Comparison of ENCODE assay signal across 18 mouse cellular contexts in the genomic region with DNA sequence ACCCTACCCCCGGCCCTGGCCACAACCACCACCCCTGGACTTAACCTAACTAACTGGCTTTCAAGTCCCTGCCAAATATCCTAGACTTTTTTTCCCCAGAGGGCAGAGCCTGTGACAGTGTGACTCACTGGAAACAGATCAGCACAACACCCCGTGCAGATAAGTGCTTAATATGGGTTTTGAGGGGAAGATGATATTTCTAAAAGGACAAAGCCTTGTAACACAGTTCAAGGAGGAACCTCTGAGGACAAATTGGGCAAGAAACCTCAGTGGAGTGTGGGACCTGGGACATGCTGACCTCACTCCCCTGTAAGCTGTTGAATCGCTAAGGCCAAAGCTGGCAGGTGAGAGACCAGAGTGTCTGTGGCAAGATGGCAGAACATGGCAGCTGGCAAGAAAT. TPM values are rescaled to one million over a fixed set of nuclear protein-coding genes. Genes with fewer than 3 reads are reported as not detected.
DNase-seq lines count a peak whose midpoint lies in the region; ATAC-seq and TF ChIP-seq lines count a peak whose summit lies in the region.
"Had no signal": no experiment of that assay in that cellular context is flagged by ENCODE, and none has a peak within 500 bp of the region (broad histone marks: within the 10 kb centered on the region; RNA-seq: fewer than 3 reads in every experiment).

No protein-coding gene starts in this region.

- H3K9me3 ChIP-seq in forebrain, embryonic 13.5 days (replicated peaks), result no peaks in the 10 kb centered on the region
- H3K9me3 ChIP-seq in forebrain, embryonic 10.5 days, result no peaks in the 10 kb centered on the region
- H3K9me3 ChIP-seq in MEL (replicated peaks; ENCODE audit: insufficient read depth, low read length), result no peaks in the 10 kb centered on the region
- H3K9me3 ChIP-seq in midbrain, postnatal 0 days (ENCODE audit: low read length), result no peaks in the 10 kb centered on the region
- no peaks in the 10 kb centered on the region; the same call in 1 of the 2 replicates for H3K9me3 ChIP-seq in limb, embryonic 10.5 days (replicated peaks)
- H3K9me3 ChIP-seq: embryonic facial prominence, embryonic 12.5 days; liver, embryonic 12.5 days had no signal

- TF ChIP-seq CTCF in MEL (IDR thresholded peaks at IDR 0.05 in 2 of 3, conservative IDR thresholded peaks at IDR 0.05 in 1 of 3; ENCODE audit: control insufficient read depth in 1 of 3, insufficient read depth in 1 of 3, low read depth in 2 of 3, low read length in 3 of 3, poor library complexity in 1 of 3, severe bottlenecking in 1 of 3), result no peak
- TF ChIP-seq CTCF in midbrain, postnatal 0 days (IDR thresholded peaks at IDR 0.05), result no peak

- TF ChIP-seq EP300 in MEL (IDR thresholded peaks at IDR 0.05; ENCODE audit: low read depth in 1 of 2, low read length in 2 of 2), result no peak

- H3K27ac ChIP-seq in forebrain, embryonic 13.5 days, result no peak overlapping the region
- no peak overlapping the region for H3K27ac ChIP-seq in forebrain, embryonic 10.5 days
- no peak overlapping the region for H3K27ac ChIP-seq in MEL (ENCODE audit: control insufficient read depth, low read depth, low read length)
- H3K27ac ChIP-seq in midbrain, postnatal 0 days (ENCODE audit: low read depth, low read length), result no peak overlapping the region
- no peak overlapping the region for H3K27ac ChIP-seq in limb, embryonic 10.5 days
- H3K27ac ChIP-seq: embryonic facial prominence, embryonic 12.5 days; liver, embryonic 12.5 days had no signal

- peak overlapping the region; percentile 68 for H3K4me2 ChIP-seq in forebrain, embryonic 13.5 days
- H3K4me2 ChIP-seq in midbrain, postnatal 0 days (ENCODE audit: low read depth, low read length, poor library complexity, severe bottlenecking), result peak overlapping the region; percentile 61
- H3K4me2 ChIP-seq: embryonic facial prominence, embryonic 12.5 days; liver, embryonic 12.5 days had no signal

- no peak for TF ChIP-seq POLR2A in MEL (IDR thresholded peaks at IDR 0.05; ENCODE audit: control insufficient read depth in 1 of 2, insufficient read depth in 1 of 2, low read depth in 1 of 2, low read length in 2 of 2, poor library complexity in 1 of 2)

- no peak for TF ChIP-seq RAD21 in MEL (IDR thresholded peaks at IDR 0.05; ENCODE audit: low read depth, low read length)

- H3K9ac ChIP-seq in forebrain, embryonic 13.5 days, result no peak overlapping the region
- H3K9ac ChIP-seq in MEL (ENCODE audit: control insufficient read depth, low read depth, low read length, poor library complexity, severe bottlenecking), result no peak overlapping the region
- no peak overlapping the region for H3K9ac ChIP-seq in midbrain, postnatal 0 days (replicated peaks; ENCODE audit: low read length, poor library complexity, severe bottlenecking)
- H3K9ac ChIP-seq: embryonic facial prominence, embryonic 12.5 days; liver, embryonic 12.5 days had no signal

- no peaks in the 10 kb centered on the region for H3K36me3 ChIP-seq in forebrain, embryonic 13.5 days (ENCODE audit: poor library complexity, severe bottlenecking)
- no peaks in the 10 kb centered on the region for H3K36me3 ChIP-seq in forebrain, embryonic 10.5 days (replicated peaks)
- no peaks in the 10 kb centered on the region for H3K36me3 ChIP-seq in MEL (ENCODE audit: control insufficient read depth in 1 of 2, insufficient read depth in 2 of 2, low read length in 2 of 2)
- H3K36me3 ChIP-seq in midbrain, postnatal 0 days (ENCODE audit: insufficient read depth, low read length), result no peaks in the 10 kb centered on the region
- no peaks in the 10 kb centered on the region for H3K36me3 ChIP-seq in limb, embryonic 10.5 days
- H3K36me3 ChIP-seq: embryonic facial prominence, embryonic 12.5 days; liver, embryonic 12.5 days had no signal

- WGBS in forebrain, embryonic 13.5 days, result 76% methylated on average over 3 of the region's 3 CpGs
- WGBS in forebrain, embryonic 10.5 days, result 95% methylated on average over 3 of the region's 3 CpGs
- 74% methylated on average over 3 of the region's 3 CpGs for WGBS in midbrain, postnatal 0 days
- 90% methylated on average over 3 of the region's 3 CpGs for WGBS in limb, embryonic 10.5 days

- H3K4me1 ChIP-seq in forebrain, embryonic 13.5 days, result peaks cover 14% of the 10 kb centered on the region; the same call in 1 of the 2 replicates
- H3K4me1 ChIP-seq in forebrain, embryonic 10.5 days, result peaks cover 17% of the 10 kb centered on the region
- no peaks in the 10 kb centered on the region; a peak in 2 of 4 replicates for H3K4me1 ChIP-seq in MEL (ENCODE audit: control insufficient read depth in 1 of 2, insufficient read depth in 2 of 2, low read length in 2 of 2)
- no peaks in the 10 kb centered on the region for H3K4me1 ChIP-seq in midbrain, postnatal 0 days (ENCODE audit: insufficient read depth, low read length)
- peaks cover 5% of the 10 kb centered on the region; the same call in 1 of the 2 replicates for H3K4me1 ChIP-seq in limb, embryonic 10.5 days
- H3K4me1 ChIP-seq: embryonic facial prominence, embryonic 12.5 days had no signal

- no peaks in the 10 kb centered on the region for H3K79me2 ChIP-seq in MEL (ENCODE audit: control insufficient read depth, insufficient read depth, low read length, poor library complexity)

- no peak for DNase-seq in forebrain, embryonic 10.5 days (ENCODE audit: extremely low spot score, low spot score)
- peak; percentile 34 for DNase-seq in MEL (ENCODE audit: low read depth, low spot score)
- no peak for DNase-seq in midbrain, postnatal 0 days (ENCODE audit: low spot score)
- no peak for DNase-seq in testis, postnatal 10 days (ENCODE audit: low spot score)
- no peak for DNase-seq in spleen, postnatal 10 days (ENCODE audit: low spot score in 2 of 2)
- no peak for DNase-seq in limb, embryonic 10.5 days (ENCODE audit: low spot score)
- DNase-seq: gastrocnemius, postnatal 10 days; heart, postnatal 36 days; kidney, adult 9 months; right cerebral cortex, postnatal 25 days; thymus, adult 18-20 months had no signal

- no peaks in the 10 kb centered on the region for H3K27me3 ChIP-seq in forebrain, embryonic 13.5 days
- H3K27me3 ChIP-seq in forebrain, embryonic 10.5 days (ENCODE audit: poor library complexity, severe bottlenecking), result no peaks in the 10 kb centered on the region; the same call in 1 of the 2 replicates
- no peaks in the 10 kb centered on the region for H3K27me3 ChIP-seq in MEL (ENCODE audit: control insufficient read depth in 1 of 2, insufficient read depth in 2 of 2, low read length in 2 of 2)
- no peaks in the 10 kb centered on the region for H3K27me3 ChIP-seq in midbrain, postnatal 0 days (ENCODE audit: insufficient read depth, low read length)
- H3K27me3 ChIP-seq in limb, embryonic 10.5 days (ENCODE audit: low read depth, poor library complexity, severe bottlenecking), result peaks cover 18% of the 10 kb centered on the region
- H3K27me3 ChIP-seq: embryonic facial prominence, embryonic 12.5 days had no signal

- no peak for ATAC-seq in forebrain, embryonic 13.5 days
- peak; percentile 28 for ATAC-seq in granulocyte monocyte progenitor cell, adult 5-6 weeks (replicated peaks; ENCODE audit: poor library complexity, severe bottlenecking)
- ATAC-seq in midbrain, postnatal 0 days (ENCODE audit: low FRiP score), result no peak
- ATAC-seq: activated CD4-positive, CD25-positive, alpha-beta regulatory T cell, adult 4 months; CD4-positive, CD25-positive, alpha-beta regulatory T cell, adult 4 months; liver, embryonic 12.5 days; lung, postnatal 0 days had no signal

- peak overlapping the region; percentile 51; the same call in 1 of the 2 replicates for H3K4me3 ChIP-seq in forebrain, embryonic 13.5 days
- H3K4me3 ChIP-seq in forebrain, embryonic 10.5 days, result no peak overlapping the region
- H3K4me3 ChIP-seq in MEL (ENCODE audit: control insufficient read depth in 1 of 2, insufficient read depth in 1 of 2, low read depth in 2 of 2, low read length in 2 of 2), result no peak overlapping the region
- H3K4me3 ChIP-seq in midbrain, postnatal 0 days (ENCODE audit: low read depth, low read length), result peak overlapping the region; percentile 47
- no peak overlapping the region for H3K4me3 ChIP-seq in limb, embryonic 10.5 days
- H3K4me3 ChIP-seq: embryonic facial prominence, embryonic 12.5 days; liver, embryonic 12.5 days had no signal

RNA-seq across cellular contexts. Expression of gene Rab33a, which starts 2.6 kb away (rescaled TPM):
- polyA plus RNA-seq in forebrain, embryonic 13.5 days (2015; fragmentation: Nextera tagmentation; extraction: Ambion mirVana), result 66.4 and 68.2 TPM in 2 replicates
- polyA plus RNA-seq in forebrain, embryonic 10.5 days (2016; fragmentation: Nextera tagmentation; extraction: Ambion mirVana), result 10.6 and 10.8 TPM in 2 replicates
- total RNA-seq in MEL (2012; rRNA removed), result not detected in 2 replicates
- polyA plus RNA-seq in MEL (2012; ENCODE audit: insufficient read depth in 1 of 2, insufficient read length in 2 of 2, low read depth in 1 of 2, low replicate concordance in 2 of 2, missing spikeins in 1 of 2), result under 1 TPM in 1 of 2 experiments, not detected in 1; 0.46 TPM
- not detected in 2 replicates for total RNA-seq in granulocyte monocyte progenitor cell, adult 5-6 weeks (2014; fragmentation: Nextera tagmentation)
- total RNA-seq in granulocyte monocyte progenitor cell, adult 5-6 weeks (2017), result not detected in 2 replicates
- 54.7 and 56.7 TPM in 2 replicates for total RNA-seq in midbrain, postnatal 0 days (2014; rRNA removed)
- polyA plus RNA-seq in midbrain, postnatal 0 days (2015; fragmentation: Nextera tagmentation; extraction: Ambion mirVana), result 81.6 and 83.5 TPM in 2 replicates
- 2.5 and 3.2 TPM in 2 replicates for polyA plus RNA-seq in limb, embryonic 10.5 days (2016; fragmentation: Nextera tagmentation; extraction: Ambion mirVana)

RNA-seq across cellular contexts. Expression of gene Aifm1, which starts 8.3 kb away (rescaled TPM):
- 57.7 and 59.8 TPM in 2 replicates for polyA plus RNA-seq in forebrain, embryonic 13.5 days (2015; fragmentation: Nextera tagmentation; extraction: Ambion mirVana)
- polyA plus RNA-seq in forebrain, embryonic 10.5 days (2016; fragmentation: Nextera tagmentation; extraction: Ambion mirVana), result 85.4 and 87.8 TPM in 2 replicates
- 69.1 and 76.1 TPM in 2 replicates for total RNA-seq in MEL (2012; rRNA removed)
- 10 to 100 TPM in 1 of 2 experiments, not detected in 1; 99.1 TPM for polyA plus RNA-seq in MEL (2012; ENCODE audit: insufficient read depth in 1 of 2, insufficient read length in 2 of 2, low read depth in 1 of 2, low replicate concordance in 2 of 2, missing spikeins in 1 of 2)
- total RNA-seq in granulocyte monocyte progenitor cell, adult 5-6 weeks (2014; fragmentation: Nextera tagmentation), result 67.0 TPM in 2 replicates
- total RNA-seq in granulocyte monocyte progenitor cell, adult 5-6 weeks (2017), result 85.6 and 97.1 TPM in 2 replicates
- 9.2 and 9.8 TPM in 2 replicates for total RNA-seq in midbrain, postnatal 0 days (2014; rRNA removed)
- 25.1 and 26.1 TPM in 2 replicates for polyA plus RNA-seq in midbrain, postnatal 0 days (2015; fragmentation: Nextera tagmentation; extraction: Ambion mirVana)
- 85.5 and 93.5 TPM in 2 replicates for polyA plus RNA-seq in limb, embryonic 10.5 days (2016; fragmentation: Nextera tagmentation; extraction: Ambion mirVana)

RNA-seq across cellular contexts. Expression of gene Elf4, which starts 58.7 kb away (rescaled TPM):
- 0.43 and 0.72 TPM in 2 replicates for polyA plus RNA-seq in forebrain, embryonic 13.5 days (2015; fragmentation: Nextera tagmentation; extraction: Ambion mirVana)
- polyA plus RNA-seq in forebrain, embryonic 10.5 days (2016; fragmentation: Nextera tagmentation; extraction: Ambion mirVana), result 2.0 and 2.9 TPM in 2 replicates
- 3.4 and 4.0 TPM in 2 replicates for total RNA-seq in MEL (2012; rRNA removed)
- polyA plus RNA-seq in MEL (2012; ENCODE audit: insufficient read depth in 1 of 2, insufficient read length in 2 of 2, low read depth in 1 of 2, low replicate concordance in 2 of 2, missing spikeins in 1 of 2), result 10 to 100 TPM in 1 of 2 experiments, not detected in 1; 15.3 TPM
- total RNA-seq in granulocyte monocyte progenitor cell, adult 5-6 weeks (2014; fragmentation: Nextera tagmentation), result 45.1 and 47.2 TPM in 2 replicates
- total RNA-seq in granulocyte monocyte progenitor cell, adult 5-6 weeks (2017), result 12.7 and 13.8 TPM in 2 replicates
- total RNA-seq in midbrain, postnatal 0 days (2014; rRNA removed), result 0.99 and 1.2 TPM in 2 replicates
- polyA plus RNA-seq in midbrain, postnatal 0 days (2015; fragmentation: Nextera tagmentation; extraction: Ambion mirVana), result 0.22 and 0.23 TPM in 2 replicates
- polyA plus RNA-seq in limb, embryonic 10.5 days (2016; fragmentation: Nextera tagmentation; extraction: Ambion mirVana), result 1.8 and 1.9 TPM in 2 replicates

Comparison
In these comparisons a context has a peak if more than half of its experiments do, and no peak if none do; other contexts are left out.
1. H3K4me3 ChIP-seq: peak in forebrain, embryonic 13.5 days (single experiment) and midbrain, postnatal 0 days (single experiment); none in forebrain, embryonic 10.5 days (single experiment), MEL (0 of 2) and limb, embryonic 10.5 days (single experiment).